Mouse (Mus musculus): ENCODE measurements around the gene Crp.

GRCm38 (mm10) chr1:172649396-172649795, 48.5 kb upstream of the Crp start:
- TF ChIP-seq POLR2A (IDR thresholded peaks at IDR 0.05; ENCODE audit: insufficient read depth, low read length): no peak
- no peak for TF ChIP-seq CTCF (IDR thresholded peaks at IDR 0.05; ENCODE audit: low read depth, low read length)

All from ES-Bruce4 (cell line).